Mouse (Mus musculus): ENCODE measurements around the gene Amigo1.
"Not testable (repeated sequence)": the region's sequence is repeated elsewhere in the genome, so short reads cannot be mapped to it uniquely, and the experiment has no call there.

The Amigo1 gene

GRCm38 (mm10) chr3:108209946-108210770 lies 24.0 kb downstream of the Amigo1 start:
- peak; percentile 91 for DNase-seq (ENCODE audit: low spot score in 2 of 2)

- no peak for DNase-seq (ENCODE audit: low spot score in 2 of 2)
Observed at GRCm38 (mm10) chr3:108210771-108211139, 24.6 kb downstream of the Amigo1 start, which contains the start of gene Atxn7l2. Gene Atxn7l2, minus strand, starts transcription at chr3:108210934.

- DNase-seq (ENCODE audit: low spot score in 2 of 2) = no peak
Observed at GRCm38 (mm10) chr3:108211845-108212244, 25.7 kb downstream of the Amigo1 start.

GRCm38 (mm10) chr3:108212406-108212805 lies 26.3 kb downstream of the Amigo1 start:
- DNase-seq (ENCODE audit: low spot score in 2 of 2) = no peak

GRCm38 (mm10) chr3:108214734-108215133 lies 28.6 kb downstream of the Amigo1 start:
- DNase-seq (ENCODE audit: low spot score in 2 of 2) = no peak

- no peak for DNase-seq (ENCODE audit: low spot score in 2 of 2)
Observed at GRCm38 (mm10) chr3:108220661-108221060, 34.5 kb downstream of the Amigo1 start.

GRCm38 (mm10) chr3:108225711-108226557 lies 39.8 kb downstream of the Amigo1 start:
- no peak for DNase-seq (ENCODE audit: low spot score in 2 of 2)

- peak in 1 of 2 experiments; percentile 38 for DNase-seq (ENCODE audit: low spot score in 2 of 2)
Observed at GRCm38 (mm10) chr3:108226558-108227350, 40.6 kb downstream of the Amigo1 start, which contains the start of gene Sypl2. Gene Sypl2, minus strand, starts transcription at chr3:108226648.

GRCm38 (mm10) chr3:108227521-108227920 lies 41.4 kb downstream of the Amigo1 start:
- DNase-seq (ENCODE audit: low spot score in 2 of 2) = no peak

- DNase-seq (ENCODE audit: low spot score in 2 of 2) = no peak
Observed at GRCm38 (mm10) chr3:108231646-108232045, 45.5 kb downstream of the Amigo1 start.

GRCm38 (mm10) chr3:108237474-108238102 lies 51.5 kb downstream of the Amigo1 start:
- not testable (repeated sequence) for DNase-seq (ENCODE audit: low spot score in 2 of 2)

- DNase-seq (ENCODE audit: low spot score in 2 of 2) = no peak
Observed at GRCm38 (mm10) chr3:108241243-108241839, 55.2 kb downstream of the Amigo1 start.
